Mouse (Mus musculus) heart, embryonic 13.5 days (tissue): ENCODE measurements around the gene Ube2o. TPM values are rescaled to one million over a fixed set of nuclear protein-coding genes. Genes with fewer than 3 reads are reported as not detected.

Source experiments
- ATAC-seq: fragments of 200-750 bp; cut with Nextera tagmentation; 2 replicates; pipeline ENCODE4 v1.8.0; 2017; ENCODE audit warnings: moderate TSS enrichment; ENCODE audit not compliant: insufficient number of reproducible peaks, low FRiP score, low TSS enrichment; ENCODE audit errors: extremely low read depth
- H3K27ac ChIP-seq: fragments of 300-500 bp; sonication (generic); replicated peaks from 2 replicates; pipeline ENCODE4 v1.5.1; 2015; ENCODE audit warnings: moderate library complexity, mild to moderate bottlenecking, inconsistent platforms
- H3K27me3 ChIP-seq: fragments of 300-500 bp; sonication (generic); replicated peaks from 2 replicates; pipeline ENCODE4 v1.6.1; 2015; ENCODE audit warnings: mild to moderate bottlenecking, inconsistent platforms
- H3K36me3 ChIP-seq: fragments of 300-500 bp; sonication (generic); 2 replicates; pipeline ENCODE4 v1.6.1; 2015; ENCODE audit warnings: mild to moderate bottlenecking, inconsistent platforms
- H3K4me1 ChIP-seq: fragments of 300-500 bp; sonication (generic); 2 replicates; pipeline ENCODE4 v1.6.1; 2015; ENCODE audit warnings: inconsistent platforms
- H3K4me2 ChIP-seq: fragments of 300-500 bp; sonication (generic); 2 replicates; pipeline ENCODE4 v1.6.1; 2015; ENCODE audit warnings: inconsistent platforms, mild to moderate bottlenecking, moderate library complexity
- H3K4me3 ChIP-seq: fragments of 300-500 bp; sonication (generic); 2 replicates; pipeline ENCODE4 v1.5.1; 2015; ENCODE audit warnings: moderate library complexity, mild to moderate bottlenecking, inconsistent platforms
- H3K9ac ChIP-seq: fragments of 300-500 bp; sonication (generic); 2 replicates; pipeline ENCODE4 v1.6.1; 2015; ENCODE audit warnings: inconsistent platforms, mild to moderate bottlenecking, moderate library complexity
- H3K9me3 ChIP-seq: fragments of 300-500 bp; sonication (generic); 2 replicates; pipeline ENCODE4 v1.6.1; 2016; ENCODE audit warnings: inconsistent platforms
- WGBS: fragments of 180-500 bp; shearing (Covaris S2); methylation state at CpG from one replicate; pipeline ENCODE4 v1.1.7; 2015; ENCODE audit warnings: mixed read lengths; 5-methylcytosine and 5-hydroxymethylcytosine counted together
- polyA plus RNA-seq: library from polyadenylated mRNA; unstranded; fragments of >200 nt; fragmentation: Nextera tagmentation; extraction: Ambion mirVana; gene quantifications from 2 replicates; pipeline ENCODE4 v1.2.1, GENCODE M21; 2015

Gene Ube2o
- polyA plus RNA-seq, 1 experiment from 2014 or later: 8.3 TPM

DNA sequence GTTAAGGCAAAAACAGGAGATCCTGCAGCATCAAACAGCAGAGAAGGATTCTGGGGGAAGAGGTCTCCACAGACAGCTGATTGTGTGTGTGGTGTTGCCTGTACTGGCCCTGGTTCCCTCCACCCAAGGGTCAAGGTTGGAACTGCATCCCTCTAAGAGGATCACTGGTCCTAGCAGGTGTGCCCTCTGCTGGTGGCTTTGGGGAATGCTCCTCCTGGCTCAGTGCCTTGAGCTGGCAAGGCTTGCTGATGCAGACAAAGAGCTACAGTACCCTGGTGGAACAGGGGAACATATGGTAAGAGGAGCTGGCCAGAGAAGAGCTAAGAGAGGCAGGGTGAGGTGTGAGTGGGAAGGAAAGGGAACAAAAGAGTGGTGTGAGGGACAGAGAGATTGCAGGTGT is 11.2 kb upstream of the Ube2o start:
- H3K4me3 ChIP-seq: no peak overlapping the region
- 0 out of 2 replicates have a peak, but pooled peaks have one; percentile 55 for ATAC-seq

DNA sequence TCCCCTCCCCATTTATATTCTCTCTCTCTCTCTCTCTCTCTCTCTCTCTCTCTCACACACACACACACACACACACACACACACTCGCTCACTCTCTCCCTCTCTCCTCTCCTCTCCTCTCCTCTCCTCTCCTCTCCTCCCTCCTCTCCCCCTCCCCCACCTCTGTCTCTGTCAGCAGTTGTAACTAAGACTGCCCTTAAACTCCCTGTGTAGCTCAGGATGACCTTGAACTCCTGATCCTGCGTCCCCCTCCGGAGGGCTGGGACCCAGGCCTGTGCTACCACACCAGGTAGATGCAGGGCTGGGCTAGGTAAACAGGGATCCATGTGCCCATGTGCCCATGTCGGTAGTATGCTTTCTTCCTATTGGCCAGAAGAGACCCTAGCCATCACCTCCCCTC is 10.4 kb upstream of the Ube2o start:
- peaks cover 18% of the 10 kb centered on the region for H3K27me3 ChIP-seq
- H3K9me3 ChIP-seq: no peaks in the 10 kb centered on the region
- H3K9ac ChIP-seq: no peak overlapping the region
- H3K4me2 ChIP-seq: no peak overlapping the region
- WGBS: 70% methylated on average over 4 of the region's 4 CpGs
- no peak overlapping the region for H3K27ac ChIP-seq
- peaks cover 18% of the 10 kb centered on the region for H3K4me1 ChIP-seq
- ATAC-seq: no peak
- peaks cover 3% of the 10 kb centered on the region for H3K36me3 ChIP-seq
- no peak overlapping the region for H3K4me3 ChIP-seq

More for the DNA sequence above, 11.2 kb upstream of the Ube2o start:
- Histone ChIP-seq H3K27ac (0 out of 2 replicates have a peak overlapping the region, but pooled peaks have one; percentile 16), H3K4me2 (no peak overlapping the region), H3K9ac (no peak overlapping the region), H3K4me1 (peaks cover 13% of the 10 kb centered on the region), H3K27me3 (peaks cover 15% of the 10 kb centered on the region), H3K9me3 (no peaks in the 10 kb centered on the region), H3K36me3 (peaks cover 11% of the 10 kb centered on the region)

DNA sequence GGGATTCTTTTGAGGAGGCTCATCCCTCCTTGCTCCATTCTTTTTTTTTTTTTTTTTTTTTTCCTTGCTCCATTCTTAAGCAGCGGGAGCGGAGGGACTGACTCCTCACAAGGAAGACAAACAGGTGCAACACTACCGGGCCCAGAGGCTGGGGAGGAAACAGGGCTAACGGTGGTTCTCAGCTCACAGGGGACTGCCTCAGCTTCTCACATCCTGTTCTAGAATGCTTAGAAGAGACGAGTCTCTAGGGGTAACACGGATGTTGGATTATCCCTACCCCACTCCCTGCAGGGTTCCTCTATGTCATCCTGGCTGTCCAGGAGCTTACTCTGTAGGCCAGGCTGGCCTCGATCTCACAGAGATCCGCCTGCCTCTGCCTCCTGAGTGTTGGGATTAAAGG is 8.3 kb upstream of the Ube2o start:
- Histone ChIP-seq H3K36me3 (no peaks in the 10 kb centered on the region), H3K9me3 (no peaks in the 10 kb centered on the region), H3K4me1 (peaks cover 27% of the 10 kb centered on the region), H3K4me3 (no peak overlapping the region), H3K27me3 (peaks cover 15% of the 10 kb centered on the region), H3K27ac (no peak overlapping the region), H3K9ac (0 out of 2 replicates have a peak overlapping the region, but pooled peaks have one; percentile 25), H3K4me2 (no peak overlapping the region)
- ATAC-seq: no peak
- WGBS: 58% methylated on average over 8 of the region's 8 CpGs

DNA sequence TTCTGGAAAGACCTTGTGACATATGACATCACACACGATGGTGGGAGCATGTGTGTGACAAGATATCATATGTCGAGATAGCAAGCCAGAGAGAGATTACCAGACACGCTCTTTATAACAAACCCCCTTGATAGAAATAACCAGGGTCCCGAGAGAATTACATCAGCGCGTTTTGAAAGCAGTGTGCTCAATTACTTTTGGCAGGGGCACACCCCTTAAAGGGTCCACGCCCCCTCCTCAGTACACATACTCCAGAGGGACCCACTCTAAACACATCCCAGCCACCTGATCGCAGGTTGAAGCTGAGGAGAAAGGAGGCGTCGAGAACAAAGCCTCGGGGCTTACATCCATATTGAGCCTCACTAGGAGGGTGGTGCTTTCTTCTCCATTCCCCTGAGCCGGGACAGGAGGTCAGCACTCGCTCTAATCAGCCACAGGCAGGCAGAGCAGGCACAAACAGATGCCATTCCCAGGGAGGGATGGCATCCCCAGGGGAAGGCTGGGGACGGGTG is 7.8 kb upstream of the Ube2o start:
- WGBS: 20% methylated on average over 14 of the region's 14 CpGs

DNA sequence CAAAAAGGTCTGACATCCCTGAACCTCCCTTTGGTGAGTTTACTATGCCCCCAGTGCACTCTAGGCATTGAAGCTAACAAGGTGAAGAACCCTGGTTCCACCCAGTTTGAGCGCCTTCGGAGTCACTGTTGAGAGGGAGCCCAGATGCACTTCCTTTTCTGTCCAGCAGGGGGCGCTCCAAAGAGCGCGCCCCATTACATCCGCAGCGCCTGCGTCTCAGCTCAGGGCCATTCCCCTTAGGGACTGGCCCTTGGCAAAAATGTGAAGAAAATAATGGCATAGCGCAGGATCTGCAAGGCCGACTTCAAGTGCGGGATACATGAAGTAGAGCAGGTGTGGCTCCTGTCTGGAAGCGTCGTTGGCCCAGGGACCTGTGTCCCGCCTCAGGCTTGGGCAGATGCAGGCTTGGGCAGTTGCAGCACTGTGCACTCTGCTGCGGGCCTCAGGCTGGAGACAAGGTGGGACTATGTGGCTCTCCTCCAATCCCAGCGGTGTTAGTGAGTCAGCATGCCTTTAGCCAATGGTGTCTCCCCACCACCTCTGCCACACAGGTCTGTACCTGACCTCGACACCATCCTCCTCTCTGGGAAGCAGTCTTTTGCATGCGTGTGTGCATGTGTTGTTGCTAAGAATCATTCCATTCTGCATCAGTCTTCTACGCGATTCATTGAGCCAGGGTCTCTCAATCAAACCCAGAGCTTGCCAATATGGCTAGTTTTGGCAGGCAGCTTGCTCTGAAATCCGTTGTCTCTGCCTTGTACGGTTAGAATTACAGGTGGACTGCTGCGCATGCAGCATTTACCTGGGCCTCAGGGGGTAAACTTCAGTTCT is 5.8 kb upstream of the Ube2o start:
- Histone ChIP-seq H3K27ac (no peak overlapping the region), H3K9me3 (no peaks in the 10 kb centered on the region), H3K36me3 (no peaks in the 10 kb centered on the region), H3K4me3 (no peak overlapping the region), H3K27me3 (peaks cover 15% of the 10 kb centered on the region), H3K9ac (no peak overlapping the region), H3K4me2 (peak overlapping the region; percentile 35; the same call in 1 of the 2 replicates), H3K4me1 (peaks cover 23% of the 10 kb centered on the region)
- peak; percentile 71; the same call in 1 of the 2 replicates for ATAC-seq
- 21% methylated on average over 23 of the region's 23 CpGs for WGBS

More for the DNA sequence above, 7.8 kb upstream of the Ube2o start:
- Histone ChIP-seq H3K9me3 (no peaks in the 10 kb centered on the region), H3K9ac (0 out of 2 replicates have a peak overlapping the region, but pooled peaks have one; percentile 25), H3K4me3 (no peak overlapping the region), H3K4me1 (peaks cover 27% of the 10 kb centered on the region), H3K27ac (no peak overlapping the region), H3K4me2 (peak overlapping the region; percentile 6), H3K27me3 (peaks cover 15% of the 10 kb centered on the region), H3K36me3 (no peaks in the 10 kb centered on the region)
- ATAC-seq: no peak

DNA sequence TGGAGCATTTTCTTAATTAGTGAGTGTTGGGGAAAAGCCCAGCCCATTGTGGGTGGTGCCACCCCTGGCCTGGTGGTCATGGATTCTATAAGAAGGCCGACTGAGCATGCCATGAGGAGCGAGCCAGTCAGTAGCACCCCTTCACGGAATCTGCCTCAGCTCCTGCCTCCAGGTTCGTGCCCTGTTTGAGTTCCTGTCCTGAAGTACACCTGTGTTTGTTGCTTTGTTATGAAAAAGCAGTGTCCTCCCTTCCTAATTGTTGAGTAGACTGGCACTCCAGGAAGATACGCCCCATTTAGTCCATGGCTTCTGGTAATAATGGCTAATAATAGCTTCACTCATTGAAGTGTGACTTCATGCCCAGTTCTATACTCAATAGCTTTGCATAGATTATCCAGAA is 5.1 kb upstream of the Ube2o start, which contains the start of gene Aanat:
Gene Aanat (plus strand): TSS at position 123 of the 400 bp plus-strand sequence.
- Histone ChIP-seq H3K27me3 (peaks cover 15% of the 10 kb centered on the region), H3K4me3 (no peak within 1 kb of the TSS), H3K36me3 (no peaks in the 10 kb centered on the region), H3K4me2 (peak within 1 kb of the TSS; percentile 35; the same call in 1 of the 2 replicates), H3K4me1 (peaks cover 23% of the 10 kb centered on the region), H3K27ac (no peak within 1 kb of the TSS), H3K9ac (no peak within 1 kb of the TSS), H3K9me3 (no peaks in the 10 kb centered on the region)
- ATAC-seq: no peak
- 65% methylated on average over 5 of the region's 5 CpGs for WGBS

DNA sequence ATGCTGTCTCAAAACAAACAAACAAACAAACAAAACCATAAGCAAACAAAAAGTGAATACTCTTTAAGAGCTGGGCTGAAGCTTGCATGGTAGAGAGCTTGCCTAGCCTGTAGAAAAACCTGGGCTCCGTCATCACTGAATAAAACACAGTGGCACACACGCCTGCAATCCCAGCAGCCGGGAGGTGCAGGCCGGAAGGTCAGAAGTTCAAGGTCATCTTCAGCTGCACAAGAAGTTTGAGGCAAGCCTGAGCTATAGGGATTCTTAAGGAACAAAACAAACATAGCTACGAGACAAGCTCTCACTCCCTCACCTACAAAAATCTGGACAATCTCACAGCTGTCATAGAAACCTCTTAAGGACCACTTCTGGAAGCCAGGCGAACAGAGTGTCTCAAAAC is 4.4 kb upstream of the Ube2o start:
- Histone ChIP-seq H3K9me3 (no peaks in the 10 kb centered on the region), H3K4me3 (no peak overlapping the region), H3K27me3 (peaks cover 15% of the 10 kb centered on the region), H3K27ac (no peak overlapping the region), H3K36me3 (no peaks in the 10 kb centered on the region), H3K4me1 (peaks cover 24% of the 10 kb centered on the region), H3K4me2 (no peak overlapping the region), H3K9ac (no peak overlapping the region)
- 50% methylated on average over 6 of the region's 6 CpGs for WGBS
- no peak for ATAC-seq

DNA sequence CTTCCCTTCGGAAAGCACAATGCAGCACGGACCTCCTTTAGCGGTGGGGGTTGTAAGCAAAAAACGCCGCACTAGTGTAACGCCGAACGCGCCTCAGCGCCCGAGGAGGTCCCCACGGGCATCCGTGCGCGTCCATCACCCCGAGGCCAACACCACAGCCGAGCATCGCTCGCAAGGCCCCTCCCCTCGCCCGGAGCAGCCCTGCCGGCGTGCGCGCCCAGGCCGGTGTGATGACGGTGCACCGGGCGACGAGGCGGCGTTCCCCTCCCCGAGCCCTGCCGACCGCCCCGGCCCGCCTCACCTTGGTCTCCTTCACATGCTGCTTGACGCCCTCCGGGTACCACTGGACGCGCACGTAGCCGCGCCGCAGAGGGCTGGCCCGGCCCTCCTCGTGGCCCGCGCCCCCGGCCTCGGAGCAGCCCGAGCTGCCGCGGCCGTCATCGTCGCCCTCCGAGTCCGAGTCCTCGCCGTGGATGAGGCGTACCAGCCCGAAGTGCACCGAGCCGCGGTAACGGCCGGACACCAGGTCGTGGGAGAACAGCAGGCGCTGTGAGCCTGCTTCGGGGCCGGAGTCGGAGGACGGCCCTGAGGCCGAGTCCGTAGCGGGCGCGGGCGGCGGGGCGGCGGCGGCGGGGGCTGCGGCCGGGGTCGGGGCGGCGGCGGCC is 404 bp downstream of the Ube2o start:
- Histone ChIP-seq H3K9me3 (no peaks in the 10 kb centered on the region), H3K9ac (peak overlapping the region; percentile 98), H3K4me3 (peak overlapping the region; percentile 98), H3K27ac (peak overlapping the region; percentile 92), H3K36me3 (0 out of 2 replicates have a peak, but pooled peaks cover 4% of the 10 kb centered on the region), H3K4me1 (peaks cover 40% of the 10 kb centered on the region), H3K4me2 (peak overlapping the region; percentile 87), H3K27me3 (no peaks in the 10 kb centered on the region)
- under 1% methylated on average over 86 of the region's 91 CpGs for WGBS
- ATAC-seq: peak; percentile 75

DNA sequence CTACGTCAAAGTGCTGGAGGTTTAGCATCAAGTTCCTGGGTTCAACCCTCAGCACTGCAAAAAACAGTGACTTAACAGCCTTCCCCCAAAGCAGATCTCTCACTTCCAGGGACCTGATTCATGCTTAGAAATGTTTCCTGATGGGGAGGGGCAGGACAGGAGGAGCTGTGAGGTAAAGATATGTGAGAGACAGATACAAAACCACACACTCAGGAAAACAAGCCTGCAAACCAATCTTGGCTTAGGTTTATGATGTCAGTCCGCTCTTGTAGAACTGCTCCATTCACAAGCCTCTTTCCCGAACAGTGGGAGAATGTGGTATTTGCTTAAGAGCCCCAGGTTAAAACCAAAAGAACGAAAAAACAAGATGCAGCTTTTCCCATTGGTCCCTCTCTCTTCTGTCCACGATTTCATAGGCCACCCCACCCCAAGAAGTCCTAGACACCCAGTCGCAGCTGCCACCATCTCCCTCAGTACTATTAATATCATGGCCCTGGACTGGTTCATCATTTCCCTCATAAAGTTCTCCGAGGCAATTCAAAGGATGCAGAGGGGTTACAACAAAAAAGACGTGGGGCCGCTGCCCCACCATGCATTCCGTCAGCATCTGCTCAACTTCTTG is 1.1 kb downstream of the Ube2o start:
- Histone ChIP-seq H3K4me1 (peaks cover 45% of the 10 kb centered on the region), H3K27me3 (no peaks in the 10 kb centered on the region), H3K9ac (peak overlapping the region; percentile 98), H3K9me3 (no peaks in the 10 kb centered on the region), H3K4me3 (peak overlapping the region; percentile 98), H3K4me2 (peak overlapping the region; percentile 87), H3K36me3 (0 out of 2 replicates have a peak, but pooled peaks cover 4% of the 10 kb centered on the region), H3K27ac (peak overlapping the region; percentile 92)
- WGBS: 20% methylated on average over 10 of the region's 10 CpGs
- no peak for ATAC-seq

DNA sequence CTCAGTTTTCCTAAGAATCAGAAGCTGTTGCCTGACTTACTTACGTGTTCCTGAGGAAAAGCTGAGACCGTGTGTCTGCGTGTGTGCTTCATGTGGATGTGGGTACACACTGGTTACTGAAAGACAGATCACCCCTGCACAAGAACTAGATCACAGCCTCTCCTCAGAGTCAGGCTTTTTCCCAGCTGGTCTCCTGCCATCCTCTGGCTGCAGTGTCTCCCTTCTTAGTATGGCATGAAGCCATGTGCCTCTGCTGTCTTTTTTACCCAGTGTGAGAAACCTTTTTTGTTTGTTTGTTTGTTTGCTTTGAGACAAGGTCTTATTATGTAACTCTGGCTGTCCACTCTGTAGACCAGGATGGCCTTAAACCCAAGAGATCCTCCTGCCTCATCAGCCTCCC is 2.0 kb downstream of the Ube2o start:
- Histone ChIP-seq H3K36me3 (0 out of 2 replicates have a peak, but pooled peaks cover 4% of the 10 kb centered on the region), H3K27me3 (no peaks in the 10 kb centered on the region), H3K4me1 (peaks cover 53% of the 10 kb centered on the region), H3K27ac (no peak overlapping the region; the same call in 1 of the 2 replicates), H3K4me2 (peak overlapping the region; percentile 87), H3K4me3 (peak overlapping the region; percentile 98), H3K9ac (no peak overlapping the region), H3K9me3 (no peaks in the 10 kb centered on the region)
- no peak for ATAC-seq
- WGBS: 92% methylated on average over 3 of the region's 3 CpGs

DNA sequence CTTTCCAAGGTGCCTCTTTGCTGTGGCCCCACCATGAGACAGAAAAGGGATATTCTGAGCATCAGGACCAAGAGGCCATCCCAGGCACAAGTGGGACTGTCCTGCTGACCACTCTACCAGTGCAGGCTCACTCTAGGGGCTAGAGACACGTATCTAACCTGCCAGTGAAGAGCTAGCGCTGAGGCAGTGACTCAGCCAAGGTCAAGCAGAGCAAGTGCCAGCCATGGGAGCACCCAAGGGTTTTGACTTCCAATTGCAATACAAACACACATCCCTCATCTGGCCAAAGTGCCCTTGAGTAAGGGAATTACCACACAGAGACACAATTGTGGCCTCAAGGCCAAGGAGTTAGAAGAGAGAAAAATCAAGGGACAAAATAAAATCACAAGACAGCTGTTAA is 5.9 kb downstream of the Ube2o start:
- Histone ChIP-seq H3K9me3 (no peaks in the 10 kb centered on the region), H3K4me1 (peaks cover 89% of the 10 kb centered on the region), H3K4me3 (peak overlapping the region; percentile 25), H3K4me2 (peak overlapping the region; percentile 87), H3K27ac (peak overlapping the region; percentile 67), H3K27me3 (no peaks in the 10 kb centered on the region), H3K36me3 (0 out of 2 replicates have a peak, but pooled peaks cover 4% of the 10 kb centered on the region), H3K9ac (peak overlapping the region; percentile 64)
- no peak for ATAC-seq
- WGBS: 65% methylated on average over 2 of the region's 2 CpGs
